10 mouse cellular contexts compared by ENCODE assay signal in genomic region chr10:45473143-45473484, GRCm38 (mm10). TPM values are rescaled to one million over a fixed set of nuclear protein-coding genes. Genes with fewer than 3 reads are reported as not detected.
A peak's percentile ranks its signal among the peaks of the same experiment; 100 is the strongest.
DNase-seq lines count a peak whose midpoint lies in the region; ATAC-seq and TF ChIP-seq lines count a peak whose summit lies in the region.
"Had no signal": no experiment of that assay in that cellular context is flagged by ENCODE, and none has a peak within 500 bp of the region (broad histone marks: within the 10 kb centered on the region; RNA-seq: fewer than 3 reads in every experiment).

No protein-coding gene starts in this region.

- H3K27me3 ChIP-seq in heart, postnatal 0 days (ENCODE audit: control insufficient read depth, insufficient read depth, low read length), result peaks cover 16% of the 10 kb centered on the region
- H3K27me3 ChIP-seq in hindbrain, embryonic 11.5 days (ENCODE audit: control insufficient read depth, insufficient read depth, low read length), result no peaks in the 10 kb centered on the region
- H3K27me3 ChIP-seq in midbrain, embryonic 12.5 days, result peaks cover 4% of the 10 kb centered on the region

- TF ChIP-seq EP300 in heart, postnatal 0 days (IDR thresholded peaks at IDR 0.05; ENCODE audit: low read depth), result no peak

- H3K4me2 ChIP-seq in heart, postnatal 0 days (ENCODE audit: low read depth, low read length), result peak overlapping the region; percentile 76
- H3K4me2 ChIP-seq in hindbrain, embryonic 11.5 days (replicated peaks; ENCODE audit: low read depth, low read length), result no peak overlapping the region
- H3K4me2 ChIP-seq in midbrain, embryonic 12.5 days (replicated peaks), result peak overlapping the region; percentile 57

- peak overlapping the region; percentile 56 for H3K4me3 ChIP-seq in heart, postnatal 0 days (ENCODE audit: low read depth, low read length)
- H3K4me3 ChIP-seq in hindbrain, embryonic 11.5 days (ENCODE audit: low read depth, low read length), result no peak overlapping the region
- peak overlapping the region; percentile 37; the same call in 1 of the 2 replicates for H3K4me3 ChIP-seq in midbrain, embryonic 12.5 days

- 15% methylated on average over 5 of the region's 5 CpGs for WGBS in heart, postnatal 0 days
- WGBS in hindbrain, embryonic 11.5 days, result 4% methylated on average over 5 of the region's 5 CpGs
- 5% methylated on average over 5 of the region's 5 CpGs for WGBS in midbrain, embryonic 12.5 days

- no peaks in the 10 kb centered on the region for H3K36me3 ChIP-seq in heart, postnatal 0 days (replicated peaks; ENCODE audit: control insufficient read depth, insufficient read depth, low read length)
- H3K36me3 ChIP-seq in hindbrain, embryonic 11.5 days (ENCODE audit: control insufficient read depth, insufficient read depth, low read length), result no peaks in the 10 kb centered on the region
- H3K36me3 ChIP-seq in midbrain, embryonic 12.5 days, result no peaks in the 10 kb centered on the region

- no peak for TF ChIP-seq CTCF in heart, postnatal 0 days (IDR thresholded peaks at IDR 0.05; ENCODE audit: low read depth)

- H3K27ac ChIP-seq in heart, postnatal 0 days (ENCODE audit: low read depth), result no peak overlapping the region
- no peak overlapping the region for H3K27ac ChIP-seq in hindbrain, embryonic 11.5 days (ENCODE audit: low read depth, low read length)
- no peak overlapping the region for H3K27ac ChIP-seq in midbrain, embryonic 12.5 days (replicated peaks)

- no peak for ATAC-seq in heart, postnatal 0 days (ENCODE audit: insufficient read depth, low read depth)
- ATAC-seq in hindbrain, embryonic 11.5 days (ENCODE audit: low FRiP score), result no peak
- ATAC-seq in midbrain, embryonic 12.5 days (ENCODE audit: low FRiP score, low read depth), result no peak
- ATAC-seq in cerebellum, adult (ENCODE audit: insufficient number of reproducible peaks, low FRiP score, low TSS enrichment), result no peak

- no peak for DNase-seq in heart, postnatal 0 days (ENCODE audit: low spot score)
- no peak for DNase-seq in heart, postnatal 25 days (ENCODE audit: low spot score)
- DNase-seq in ZHBTc4 (ENCODE audit: low read depth, low spot score), result peak; percentile 18
- DNase-seq in hindbrain, embryonic 11.5 days (ENCODE audit: low spot score), result peak; percentile 39
- DNase-seq in layer of hippocampus, postnatal 14 days (ENCODE audit: low spot score in 2 of 2), result no peak
- DNase-seq in right cerebral cortex, adult 18-20 months, result no peak
- DNase-seq: lung, postnatal 10 days had no signal

- intact Hi-C loops in heart, postnatal 25 days (cut with DNase I), result no loop called here

- peaks cover 5% of the 10 kb centered on the region for H3K4me1 ChIP-seq in heart, postnatal 0 days (ENCODE audit: control insufficient read depth, insufficient read depth)
- H3K4me1 ChIP-seq in hindbrain, embryonic 11.5 days (replicated peaks; ENCODE audit: control insufficient read depth, insufficient read depth, low read length), result peaks cover 4% of the 10 kb centered on the region; the same call in 1 of the 2 replicates
- H3K4me1 ChIP-seq in midbrain, embryonic 12.5 days, result peaks cover 23% of the 10 kb centered on the region

- H3K9me3 ChIP-seq in heart, postnatal 0 days (replicated peaks; ENCODE audit: control insufficient read depth, low read length), result no peaks in the 10 kb centered on the region
- no peaks in the 10 kb centered on the region for H3K9me3 ChIP-seq in hindbrain, embryonic 11.5 days (ENCODE audit: control insufficient read depth, low read length)
- no peaks in the 10 kb centered on the region for H3K9me3 ChIP-seq in midbrain, embryonic 12.5 days

- no peak overlapping the region for H3K9ac ChIP-seq in heart, postnatal 0 days (replicated peaks; ENCODE audit: low read depth, low read length)
- H3K9ac ChIP-seq in hindbrain, embryonic 11.5 days (ENCODE audit: low read depth, low read length), result 0 out of 2 replicates have a peak overlapping the region, but pooled peaks have one; percentile 9
- H3K9ac ChIP-seq in midbrain, embryonic 12.5 days (replicated peaks), result 0 out of 2 replicates have a peak overlapping the region, but pooled peaks have one; percentile 31

RNA-seq across cellular contexts. Expression of gene Lin28b, which starts 13.1 kb away (rescaled TPM):
- total RNA-seq in heart, postnatal 0 days (2014; rRNA removed; ENCODE audit: low replicate concordance), result 0.23 and 0.85 TPM in 2 replicates
- polyA plus RNA-seq in heart, postnatal 0 days (2015; fragmentation: Nextera tagmentation; extraction: Ambion mirVana), result 1.2 and 1.3 TPM in 2 replicates
- total RNA-seq in heart, postnatal 25 days (2021), result under 1 TPM; 0.11 to 0.18 TPM
- 14.8 and 17.1 TPM in 2 replicates for polyA plus RNA-seq in hindbrain, embryonic 11.5 days (2014; fragmentation: Nextera tagmentation; extraction: Ambion mirVana)
- 15.6 and 20.6 TPM in 2 replicates for polyA plus RNA-seq in midbrain, embryonic 12.5 days (2016; fragmentation: Nextera tagmentation; extraction: Ambion mirVana)
- total RNA-seq in layer of hippocampus, postnatal 14 days (2021), result 1 to 10 TPM; 1.1 to 1.6 TPM
- polyA plus RNA-seq: gonadal fat pad, adult 2 months had no signal

Comparison
In these comparisons a context has a peak if more than half of its experiments do, and no peak if none do; other contexts are left out.
1. DNase-seq: peak in ZHBTc4 (single experiment) and hindbrain, embryonic 11.5 days (single experiment); none in heart, postnatal 0 days (single experiment), heart, postnatal 25 days (single experiment), layer of hippocampus, postnatal 14 days (0 of 2) and right cerebral cortex, adult 18-20 months (single experiment).